Mouse (Mus musculus) right cerebral cortex, postnatal 4 days (tissue): ENCODE results near the gene Mpp3.
A peak's percentile ranks its signal among the peaks of the same experiment; 100 is the strongest.
"Not testable (repeated sequence)": the region's sequence is repeated elsewhere in the genome, so short reads cannot be mapped to it uniquely, and the experiment has no call there.

Experiments used
- DNase-seq: peaks from one replicate; pipeline ENCODE4 v3.0.0-alpha.2; 2022

Mpp3 gene

GRCm38 (mm10) chr11:102008954-102009637, 19.2 kb downstream of the Mpp3 start:
- no peak for DNase-seq

- DNase-seq, result no peak
Observed at GRCm38 (mm10) chr11:102008372-102008771, 19.9 kb downstream of the Mpp3 start.

GRCm38 (mm10) chr11:102006688-102007087, 21.6 kb downstream of the Mpp3 start:
- DNase-seq, result no peak

- no peak for DNase-seq
Observed at GRCm38 (mm10) chr11:102006271-102006670, 22.0 kb downstream of the Mpp3 start.

GRCm38 (mm10) chr11:102004251-102004650, 24.0 kb downstream of the Mpp3 start:
- DNase-seq, result no peak

GRCm38 (mm10) chr11:101999466-101999865, 28.8 kb downstream of the Mpp3 start:
- DNase-seq, result no peak

GRCm38 (mm10) chr11:101998258-101998657, 30.0 kb downstream of the Mpp3 start:
- no peak for DNase-seq

- no peak for DNase-seq
Observed at GRCm38 (mm10) chr11:101995938-101996337, 32.3 kb downstream of the Mpp3 start.

- no peak for DNase-seq
Observed at GRCm38 (mm10) chr11:101994100-101994499, 34.2 kb downstream of the Mpp3 start.

- DNase-seq, result no peak
Observed at GRCm38 (mm10) chr11:101992411-101992810, 35.9 kb downstream of the Mpp3 start.

GRCm38 (mm10) chr11:101991813-101992212, 36.4 kb downstream of the Mpp3 start:
- DNase-seq, result no peak

GRCm38 (mm10) chr11:101990244-101990643, 38.0 kb downstream of the Mpp3 start:
- DNase-seq, result no peak

GRCm38 (mm10) chr11:101986913-101987312, 41.3 kb downstream of the Mpp3 start, which contains the start of gene Dusp3:
Gene Dusp3 (minus strand): TSS chr11:101987013.
- no peak for DNase-seq

- DNase-seq, result peak; percentile 81
Observed at GRCm38 (mm10) chr11:101985990-101986389, 42.3 kb downstream of the Mpp3 start.

GRCm38 (mm10) chr11:101985450-101985849, 42.8 kb downstream of the Mpp3 start:
- not testable (repeated sequence) for DNase-seq

- peak; percentile 90 for DNase-seq
Observed at GRCm38 (mm10) chr11:101984054-101985025, 43.9 kb downstream of the Mpp3 start, which contains the start of gene Cfap97d1. Gene Cfap97d1 (plus strand): TSS chr11:101984279.

- no peak for DNase-seq
Observed at GRCm38 (mm10) chr11:101983431-101983921, 44.8 kb downstream of the Mpp3 start.

GRCm38 (mm10) chr11:101982981-101983411, 45.3 kb downstream of the Mpp3 start:
- no peak for DNase-seq

GRCm38 (mm10) chr11:101981850-101982249, 46.4 kb downstream of the Mpp3 start:
- no peak for DNase-seq

GRCm38 (mm10) chr11:101980603-101981157, 47.6 kb downstream of the Mpp3 start:
- DNase-seq, result no peak

- no peak for DNase-seq
Observed at GRCm38 (mm10) chr11:101979140-101979539, 49.1 kb downstream of the Mpp3 start.

GRCm38 (mm10) chr11:101976949-101977348, 51.3 kb downstream of the Mpp3 start:
- DNase-seq, result no peak

- no peak for DNase-seq
Observed at GRCm38 (mm10) chr11:101974923-101975322, 53.3 kb downstream of the Mpp3 start.
